Mouse (Mus musculus) brain, embryonic 18.5 days (tissue): Measurements from ENCODE around the gene Cd47.

Source experiments
- DNase-seq: peaks from one replicate; pipeline ENCODE4 v3.0.0-alpha.2; 2012; ENCODE audit warnings: low read depth, low spot score

Cd47 gene

GRCm38 (mm10) chr16:49907356-49907755 is 107.0 kb downstream of the Cd47 start:
- DNase-seq: no peak

GRCm38 (mm10) chr16:49909536-49909935 is 109.2 kb downstream of the Cd47 start:
- no peak for DNase-seq

GRCm38 (mm10) chr16:49914094-49914493 is 113.8 kb downstream of the Cd47 start:
- no peak for DNase-seq

- DNase-seq: no peak
These were observed 115.5 kb downstream of the Cd47 start for GRCm38 (mm10) chr16:49915532-49916476.

- no peak for DNase-seq
These were observed 119.9 kb downstream of the Cd47 start for GRCm38 (mm10) chr16:49920191-49920590.

GRCm38 (mm10) chr16:49921677-49922076 is 121.3 kb downstream of the Cd47 start:
- no peak for DNase-seq

GRCm38 (mm10) chr16:49922098-49922497 is 121.8 kb downstream of the Cd47 start:
- no peak for DNase-seq

GRCm38 (mm10) chr16:49923720-49924119 is 123.4 kb downstream of the Cd47 start:
- DNase-seq: no peak

- DNase-seq: no peak
These were observed 124.6 kb downstream of the Cd47 start for GRCm38 (mm10) chr16:49924941-49925340.

- DNase-seq: no peak
These were observed 132.9 kb downstream of the Cd47 start for GRCm38 (mm10) chr16:49933274-49933673.

GRCm38 (mm10) chr16:49936008-49936443 is 135.7 kb downstream of the Cd47 start:
- no peak for DNase-seq

GRCm38 (mm10) chr16:49936793-49937192 is 136.5 kb downstream of the Cd47 start:
- DNase-seq: no peak

- DNase-seq: no peak
These were observed 137.2 kb downstream of the Cd47 start for GRCm38 (mm10) chr16:49937218-49938165.

GRCm38 (mm10) chr16:49938483-49939301 is 138.4 kb downstream of the Cd47 start:
- DNase-seq: no peak

- no peak for DNase-seq
These were observed 139.0 kb downstream of the Cd47 start for GRCm38 (mm10) chr16:49939376-49939775.

GRCm38 (mm10) chr16:49940473-49940872 is 140.1 kb downstream of the Cd47 start:
- DNase-seq: no peak

- no peak for DNase-seq
These were observed 140.7 kb downstream of the Cd47 start for GRCm38 (mm10) chr16:49941031-49941430.

- DNase-seq: no peak
These were observed 143.4 kb downstream of the Cd47 start for GRCm38 (mm10) chr16:49943726-49944125.

- no peak for DNase-seq
These were observed 144.8 kb downstream of the Cd47 start for GRCm38 (mm10) chr16:49945084-49945483.

- DNase-seq: no peak
These were observed 146.7 kb downstream of the Cd47 start for GRCm38 (mm10) chr16:49947049-49947448.

- DNase-seq: no peak
These were observed 147.3 kb downstream of the Cd47 start for GRCm38 (mm10) chr16:49947610-49948009.
